Mouse (Mus musculus): ENCODE data around the gene Vps16. TPM values are rescaled to one million over a fixed set of nuclear protein-coding genes. Genes with fewer than 3 reads are reported as not detected.

Gene Vps16
- 1.2 and 1.3 TPM in 2 replicates for polyA plus RNA-seq (2012)

- TF ChIP-seq TAL1 (IDR thresholded peaks at IDR 0.05; ENCODE audit: low read length) (no peak), GATA1 (IDR thresholded peaks at IDR 0.05; ENCODE audit: low read length) (no peak)
- peaks cover 47% of the 10 kb centered on the region for H3K4me1 ChIP-seq (ENCODE audit: control insufficient read depth)
These were observed at the start of gene Vps16, which contains the start of gene Pced1a for GRCm38 (mm10) chr2:130424126-130424853. TSS of gene Vps16 (plus strand) at chr2:130424339. TSS of gene Pced1a (minus strand) at chr2:130424701.

GRCm38 (mm10) chr2:130374951-130375350 is 49.2 kb upstream of the Vps16 start:
- Histone ChIP-seq H3K27me3 (ENCODE audit: control insufficient read depth) (peaks cover 2% of the 10 kb centered on the region), H3K4me1 (ENCODE audit: control insufficient read depth) (peaks cover 10% of the 10 kb centered on the region), H3K9me3 (ENCODE audit: control insufficient read depth, low read length) (no peaks in the 10 kb centered on the region), H3K36me3 (ENCODE audit: control insufficient read depth) (no peaks in the 10 kb centered on the region), H3K4me3 (replicated peaks) (no peak overlapping the region)
- TF ChIP-seq TAL1 (IDR thresholded peaks at IDR 0.05; ENCODE audit: low read length) (no peak), GATA1 (IDR thresholded peaks at IDR 0.05; ENCODE audit: low read length) (no peak)

More at GRCm38 (mm10) chr2:130424126-130424853, at the start of gene Vps16, which contains the start of gene Pced1a:
- no peaks in the 10 kb centered on the region for H3K9me3 ChIP-seq (ENCODE audit: control insufficient read depth, low read length)
- peaks cover 20% of the 10 kb centered on the region for H3K36me3 ChIP-seq (ENCODE audit: control insufficient read depth)
- peak within 1 kb of the TSS; percentile 85 for H3K4me3 ChIP-seq (replicated peaks)
- no peaks in the 10 kb centered on the region for H3K27me3 ChIP-seq (ENCODE audit: control insufficient read depth)

GRCm38 (mm10) chr2:130383205-130383604 is 40.9 kb upstream of the Vps16 start:
- Histone ChIP-seq H3K9me3 (ENCODE audit: control insufficient read depth, low read length) (no peaks in the 10 kb centered on the region), H3K36me3 (ENCODE audit: control insufficient read depth) (no peaks in the 10 kb centered on the region), H3K4me3 (replicated peaks) (no peak overlapping the region), H3K4me1 (ENCODE audit: control insufficient read depth) (no peaks in the 10 kb centered on the region), H3K27me3 (ENCODE audit: control insufficient read depth) (peaks cover 6% of the 10 kb centered on the region; the same call in 1 of the 2 replicates)
- no peak for TF ChIP-seq TAL1 (IDR thresholded peaks at IDR 0.05; ENCODE audit: low read length)
- TF ChIP-seq GATA1 (IDR thresholded peaks at IDR 0.05; ENCODE audit: low read length), result no peak

- no peaks in the 10 kb centered on the region for H3K4me1 ChIP-seq (ENCODE audit: control insufficient read depth)
- TF ChIP-seq GATA1 (IDR thresholded peaks at IDR 0.05; ENCODE audit: low read length) (no peak), TAL1 (IDR thresholded peaks at IDR 0.05; ENCODE audit: low read length) (no peak)
These were observed 40.2 kb upstream of the Vps16 start for GRCm38 (mm10) chr2:130383895-130384294.

GRCm38 (mm10) chr2:130386212-130386611 is 37.9 kb upstream of the Vps16 start:
- TF ChIP-seq TAL1 (IDR thresholded peaks at IDR 0.05; ENCODE audit: low read length), result no peak
- TF ChIP-seq GATA1 (IDR thresholded peaks at IDR 0.05; ENCODE audit: low read length), result no peak
- Histone ChIP-seq H3K27me3 (ENCODE audit: control insufficient read depth) (peaks cover 4% of the 10 kb centered on the region; the same call in 1 of the 2 replicates), H3K4me1 (ENCODE audit: control insufficient read depth) (no peaks in the 10 kb centered on the region), H3K9me3 (ENCODE audit: control insufficient read depth, low read length) (no peaks in the 10 kb centered on the region), H3K4me3 (replicated peaks) (no peak overlapping the region), H3K36me3 (ENCODE audit: control insufficient read depth) (no peaks in the 10 kb centered on the region)

More at GRCm38 (mm10) chr2:130383895-130384294, 40.2 kb upstream of the Vps16 start:
- Histone ChIP-seq H3K36me3 (ENCODE audit: control insufficient read depth) (no peaks in the 10 kb centered on the region), H3K4me3 (replicated peaks) (no peak overlapping the region), H3K27me3 (ENCODE audit: control insufficient read depth) (peaks cover 6% of the 10 kb centered on the region; the same call in 1 of the 2 replicates), H3K9me3 (ENCODE audit: control insufficient read depth, low read length) (no peaks in the 10 kb centered on the region)

GRCm38 (mm10) chr2:130388796-130389195 is 35.3 kb upstream of the Vps16 start:
- no peaks in the 10 kb centered on the region for H3K4me1 ChIP-seq (ENCODE audit: control insufficient read depth)
- H3K4me3 ChIP-seq (replicated peaks), result no peak overlapping the region
- H3K9me3 ChIP-seq (ENCODE audit: control insufficient read depth, low read length), result no peaks in the 10 kb centered on the region
- peaks cover 4% of the 10 kb centered on the region; the same call in 1 of the 2 replicates for H3K27me3 ChIP-seq (ENCODE audit: control insufficient read depth)
- no peaks in the 10 kb centered on the region for H3K36me3 ChIP-seq (ENCODE audit: control insufficient read depth)
- TF ChIP-seq GATA1 (IDR thresholded peaks at IDR 0.05; ENCODE audit: low read length) (no peak), TAL1 (IDR thresholded peaks at IDR 0.05; ENCODE audit: low read length) (no peak)

GRCm38 (mm10) chr2:130390993-130391625 is 33.0 kb upstream of the Vps16 start:
- H3K27me3 ChIP-seq (ENCODE audit: control insufficient read depth), result peaks cover 7% of the 10 kb centered on the region
- H3K36me3 ChIP-seq (ENCODE audit: control insufficient read depth), result no peaks in the 10 kb centered on the region
- no peaks in the 10 kb centered on the region for H3K4me1 ChIP-seq (ENCODE audit: control insufficient read depth)
- H3K9me3 ChIP-seq (ENCODE audit: control insufficient read depth, low read length), result no peaks in the 10 kb centered on the region
- no peak overlapping the region for H3K4me3 ChIP-seq (replicated peaks)
- no peak for TF ChIP-seq GATA1 (IDR thresholded peaks at IDR 0.05; ENCODE audit: low read length)
- no peak for TF ChIP-seq TAL1 (IDR thresholded peaks at IDR 0.05; ENCODE audit: low read length)

- peaks cover 2% of the 10 kb centered on the region; the same call in 1 of the 2 replicates for H3K4me1 ChIP-seq (ENCODE audit: control insufficient read depth)
- no peak overlapping the region for H3K4me3 ChIP-seq (replicated peaks)
- TF ChIP-seq GATA1 (IDR thresholded peaks at IDR 0.05; ENCODE audit: low read length) (no peak), TAL1 (IDR thresholded peaks at IDR 0.05; ENCODE audit: low read length) (no peak)
- no peaks in the 10 kb centered on the region for H3K36me3 ChIP-seq (ENCODE audit: control insufficient read depth)
- no peaks in the 10 kb centered on the region for H3K9me3 ChIP-seq (ENCODE audit: control insufficient read depth, low read length)
- H3K27me3 ChIP-seq (ENCODE audit: control insufficient read depth), result peaks cover 22% of the 10 kb centered on the region
These were observed 31.3 kb upstream of the Vps16 start for GRCm38 (mm10) chr2:130392836-130393235.

GRCm38 (mm10) chr2:130395696-130396095 is 28.4 kb upstream of the Vps16 start:
- peaks cover 37% of the 10 kb centered on the region for H3K27me3 ChIP-seq (ENCODE audit: control insufficient read depth)
- peaks cover 2% of the 10 kb centered on the region; the same call in 1 of the 2 replicates for H3K4me1 ChIP-seq (ENCODE audit: control insufficient read depth)
- H3K9me3 ChIP-seq (ENCODE audit: control insufficient read depth, low read length), result no peaks in the 10 kb centered on the region
- TF ChIP-seq GATA1 (IDR thresholded peaks at IDR 0.05; ENCODE audit: low read length) (no peak), TAL1 (IDR thresholded peaks at IDR 0.05; ENCODE audit: low read length) (no peak)
- H3K36me3 ChIP-seq (ENCODE audit: control insufficient read depth), result no peaks in the 10 kb centered on the region
- H3K4me3 ChIP-seq (replicated peaks), result no peak overlapping the region

All from erythroblast, embryonic 14.5 days (primary cell).